Mouse (Mus musculus) lung, postnatal 0 days (tissue): Measurements from ENCODE around the gene Suv39h2.

ENCODE experiments used
- CTCF ChIP-seq: IDR thresholded peaks from 2 replicates; pipeline ENCODE4 v1.5.1; 2016; ENCODE audit warnings: antibody characterized with exemption, mild to moderate bottlenecking
- EP300 ChIP-seq: IDR thresholded peaks from 2 replicates; pipeline ENCODE4 v1.6.1; 2016; ENCODE audit warnings: antibody characterized with exemption, mild to moderate bottlenecking, control low read depth

DNA sequence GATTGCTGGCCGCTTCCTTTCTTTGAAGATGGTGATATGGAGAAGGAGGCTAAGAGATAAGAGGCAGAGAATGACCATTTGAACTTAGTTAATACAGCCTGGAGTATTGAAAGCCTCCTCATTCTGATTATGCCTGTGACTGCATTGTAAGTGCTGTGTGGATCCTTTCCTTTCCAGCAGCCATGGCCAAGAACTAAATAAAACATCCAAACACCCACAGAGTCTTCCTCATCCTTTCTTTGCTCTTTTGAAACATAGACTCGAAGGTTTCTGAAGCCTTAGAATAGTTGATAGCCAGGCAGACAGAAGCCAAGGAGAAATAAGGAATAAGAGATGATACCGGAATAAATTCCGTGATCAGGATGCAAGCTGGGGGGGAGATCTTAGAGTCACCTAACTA is 68.8 kb downstream of the Suv39h2 start:
- TF ChIP-seq CTCF: no peak
- no peak for TF ChIP-seq EP300
